Mouse (Mus musculus): ENCODE results near the gene Ccr2.
"Not testable (repeated sequence)": the region's sequence is repeated elsewhere in the genome, so short reads cannot be mapped to it uniquely, and the experiment has no call there.

The Ccr2 gene

GRCm38 (mm10) chr9:124101723-124102122 lies at the start of gene Ccr2:
Gene Ccr2 (plus strand): TSS chr9:124101950.
- no peak for DNase-seq

GRCm38 (mm10) chr9:124053532-124053931 lies 48.2 kb upstream of the Ccr2 start:
- no peak for DNase-seq

- no peak for DNase-seq
These were observed 45.5 kb upstream of the Ccr2 start for GRCm38 (mm10) chr9:124056158-124056709.

GRCm38 (mm10) chr9:124059660-124060352 lies 41.9 kb upstream of the Ccr2 start:
- no peak for DNase-seq

GRCm38 (mm10) chr9:124061474-124062432 lies 40.0 kb upstream of the Ccr2 start:
- DNase-seq, result not testable (repeated sequence)

GRCm38 (mm10) chr9:124066572-124067103 lies 35.1 kb upstream of the Ccr2 start:
- DNase-seq, result no peak

- DNase-seq, result no peak
These were observed 33.4 kb upstream of the Ccr2 start for GRCm38 (mm10) chr9:124068098-124069058.

- no peak for DNase-seq
These were observed 30.2 kb upstream of the Ccr2 start for GRCm38 (mm10) chr9:124071506-124071905.

GRCm38 (mm10) chr9:124079803-124080202 lies 21.9 kb upstream of the Ccr2 start:
- DNase-seq, result no peak

GRCm38 (mm10) chr9:124080471-124080870 lies 21.3 kb upstream of the Ccr2 start:
- not testable (repeated sequence) for DNase-seq

- DNase-seq, result no peak
These were observed 11.3 kb upstream of the Ccr2 start for GRCm38 (mm10) chr9:124090441-124090840.

- no peak for DNase-seq
These were observed 2.6 kb upstream of the Ccr2 start for GRCm38 (mm10) chr9:124099127-124099526.

- no peak for DNase-seq
These were observed 1.4 kb upstream of the Ccr2 start for GRCm38 (mm10) chr9:124100357-124100756.

- DNase-seq, result no peak
These were observed 1.4 kb downstream of the Ccr2 start for GRCm38 (mm10) chr9:124103199-124103598.

- no peak for DNase-seq
These were observed 3.4 kb downstream of the Ccr2 start for GRCm38 (mm10) chr9:124105196-124105595.

- DNase-seq, result no peak
These were observed 5.5 kb downstream of the Ccr2 start for GRCm38 (mm10) chr9:124107232-124107631.

- DNase-seq, result no peak
These were observed 6.8 kb downstream of the Ccr2 start for GRCm38 (mm10) chr9:124108356-124109127.

- DNase-seq, result no peak
These were observed 10.2 kb downstream of the Ccr2 start for GRCm38 (mm10) chr9:124111997-124112396.

GRCm38 (mm10) chr9:124112591-124113239 lies 11.0 kb downstream of the Ccr2 start:
- DNase-seq, result no peak

- no peak for DNase-seq
These were observed 12.0 kb downstream of the Ccr2 start for GRCm38 (mm10) chr9:124113777-124114176.

GRCm38 (mm10) chr9:124118489-124118888 lies 16.7 kb downstream of the Ccr2 start:
- peak; percentile 49 for DNase-seq

Data from lung, postnatal 14 days (tissue).